Mouse (Mus musculus) MEL (cell line): ENCODE results near the gene Snu13. TPM values are rescaled to one million over a fixed set of nuclear protein-coding genes. Genes with fewer than 3 reads are reported as not detected.

Source experiments
- DNase-seq: peaks from one replicate; pipeline ENCODE4 v3.0.0; 2011; ENCODE audit warnings: low read depth, low spot score
- H3K27ac ChIP-seq: 2 replicates; pipeline ENCODE4 v1.5.1; 2012; ENCODE audit warnings: low read depth, mild to moderate bottlenecking, control low read depth, low read length, moderate library complexity; ENCODE audit not compliant: control insufficient read depth
- H3K27me3 ChIP-seq, 2 experiments: fragments of 150-350 bp in 1 of 2; sonication (generic) in 1 of 2; 2 replicates each; pipeline ENCODE4 v1.6.1; 2012; ENCODE audit warnings: low read length in 2 of 2, mild to moderate bottlenecking in 2 of 2, improper control_type of control experiment in 1 of 2, moderate library complexity in 1 of 2; ENCODE audit not compliant: insufficient read depth in 2 of 2, control insufficient read depth in 1 of 2
- H3K36me3 ChIP-seq, 2 experiments: 2 replicates each; pipeline ENCODE4 v1.6.1; 2012 to 2014; ENCODE audit warnings: low read length in 2 of 2, improper control_type of control experiment in 1 of 2, inconsistent platforms in 1 of 2, mild to moderate bottlenecking in 1 of 2; ENCODE audit not compliant: insufficient read depth in 2 of 2, control insufficient read depth in 1 of 2
- H3K4me1 ChIP-seq, 2 experiments: fragments of 150-350 bp in 1 of 2; sonication (generic) in 1 of 2; 2 replicates each; pipeline ENCODE4 v1.6.1; 2012; ENCODE audit warnings: low read length in 2 of 2, improper control_type of control experiment in 1 of 2, mild to moderate bottlenecking in 1 of 2; ENCODE audit not compliant: insufficient read depth in 2 of 2, control insufficient read depth in 1 of 2
- H3K4me3 ChIP-seq, 2 experiments: fragments of 150-350 bp in 1 of 2; sonication (generic) in 1 of 2; 2 replicates each; pipeline ENCODE4 v1.5.1; 2012; ENCODE audit warnings: low read depth in 2 of 2, low read length in 2 of 2, mild to moderate bottlenecking in 2 of 2, moderate library complexity in 2 of 2, control low read depth in 1 of 2, improper control_type of control experiment in 1 of 2; ENCODE audit not compliant: control insufficient read depth in 1 of 2, insufficient read depth in 1 of 2
- H3K79me2 ChIP-seq: 2 replicates; pipeline ENCODE4 v1.6.1; 2012; ENCODE audit warnings: mild to moderate bottlenecking, low read length, moderate library complexity; ENCODE audit not compliant: control insufficient read depth, poor library complexity, insufficient read depth
- H3K9ac ChIP-seq: 2 replicates; pipeline ENCODE4 v1.6.1; 2012; ENCODE audit warnings: low read depth, mild to moderate bottlenecking, control low read depth, low read length, moderate library complexity; ENCODE audit not compliant: control insufficient read depth, poor library complexity, severe bottlenecking
- H3K9me3 ChIP-seq: fragments of 150-350 bp; sonication (generic); replicated peaks from 2 replicates; pipeline ENCODE4 v1.6.1; 2012; ENCODE audit warnings: mild to moderate bottlenecking, low read length, improper control_type of control experiment, moderate library complexity; ENCODE audit not compliant: insufficient read depth
- CHD2 ChIP-seq: IDR thresholded peaks from 2 replicates; pipeline ENCODE4 v1.6.1; 2011; ENCODE audit warnings: low read length, improper control_type of control experiment
- E2F4 ChIP-seq: IDR thresholded peaks from 2 replicates; pipeline ENCODE4 v1.6.1; 2011; ENCODE audit warnings: low read depth, low read length, improper control_type of control experiment, borderline replicate concordance
- MAFK ChIP-seq: IDR thresholded peaks from 2 replicates; pipeline ENCODE4 v1.6.1; 2011; ENCODE audit warnings: low read depth, mild to moderate bottlenecking, low read length, improper control_type of control experiment, borderline replicate concordance
- MAZ ChIP-seq: IDR thresholded peaks from 2 replicates; pipeline ENCODE4 v1.6.1; 2012; ENCODE audit warnings: low read depth, mild to moderate bottlenecking, inconsistent platforms, low read length, improper control_type of control experiment
- MXI1 ChIP-seq: IDR thresholded peaks from 2 replicates; pipeline ENCODE4 v1.6.1; 2011; ENCODE audit warnings: mild to moderate bottlenecking, low read depth, low read length, improper control_type of control experiment
- MYB ChIP-seq: IDR thresholded peaks from 2 replicates; pipeline ENCODE4 v1.6.1; 2011; ENCODE audit warnings: mild to moderate bottlenecking, low read depth, low read length, improper control_type of control experiment
- MYC ChIP-seq: IDR thresholded peaks from 2 replicates; pipeline ENCODE4 v1.6.1; 2011; ENCODE audit warnings: low read depth, mild to moderate bottlenecking, low read length, improper control_type of control experiment, moderate library complexity
- POLR2A ChIP-seq, 2 experiments: IDR thresholded peaks; 2 replicates each; pipeline ENCODE4 v1.6.1; 2011 to 2012; ENCODE audit warnings: low read length in 2 of 2, mild to moderate bottlenecking in 2 of 2, control low read depth in 1 of 2, improper control_type of control experiment in 1 of 2, low read depth in 1 of 2, moderate library complexity in 1 of 2; ENCODE audit not compliant: control insufficient read depth in 1 of 2, insufficient read depth in 1 of 2, poor library complexity in 1 of 2
- POLR2AphosphoS2 ChIP-seq: IDR thresholded peaks from 2 replicates; pipeline ENCODE4 v1.6.1; 2011; ENCODE audit warnings: low read length, improper control_type of control experiment
- RAD21 ChIP-seq: IDR thresholded peaks from 2 replicates; pipeline ENCODE4 v1.6.1; 2011; ENCODE audit warnings: mild to moderate bottlenecking, low read depth, low read length, improper control_type of control experiment
- SIN3A ChIP-seq: IDR thresholded peaks from 2 replicates; pipeline ENCODE4 v1.6.1; 2012; ENCODE audit warnings: low read length, improper control_type of control experiment, inconsistent platforms
- SMC3 ChIP-seq: IDR thresholded peaks from 2 replicates; pipeline ENCODE4 v1.6.1; 2011; ENCODE audit warnings: low read depth, low read length, improper control_type of control experiment
- TAL1 ChIP-seq: IDR thresholded peaks from 2 replicates; pipeline ENCODE4 v1.6.1; 2012; ENCODE audit warnings: mild to moderate bottlenecking, inconsistent platforms, low read length, moderate library complexity, mixed read lengths
- TBP ChIP-seq: IDR thresholded peaks from 2 replicates; pipeline ENCODE4 v1.8.0; 2011; ENCODE audit warnings: low read depth, low read length, improper control_type of control experiment
- UBTF ChIP-seq: IDR thresholded peaks from 2 replicates; pipeline ENCODE4 v1.6.1; 2012; ENCODE audit warnings: low read depth, mild to moderate bottlenecking, inconsistent platforms, low read length, improper control_type of control experiment, moderate library complexity, borderline replicate concordance; ENCODE audit not compliant: insufficient read depth
- ZC3H11A ChIP-seq: IDR thresholded peaks from 2 replicates; pipeline ENCODE4 v1.6.1; 2012; ENCODE audit warnings: low read depth, mild to moderate bottlenecking, inconsistent platforms, low read length, improper control_type of control experiment
- ZKSCAN1 ChIP-seq: IDR thresholded peaks from 2 replicates; pipeline ENCODE4 v1.6.1; 2012; ENCODE audit warnings: low read depth, mild to moderate bottlenecking, inconsistent platforms, low read length, improper control_type of control experiment, moderate library complexity
- polyA plus RNA-seq, 2 experiments: library from polyadenylated mRNA; stranded (reverse) in 1 of 2; unstranded in 1 of 2; fragments of >175 nt in 1 of 2; fragments of >200 nt in 1 of 2; gene quantifications; 2 replicates each; pipeline versions ENCODE4 v1.2.1 to v1.2.4; 2012; ENCODE audit warnings: low replicate concordance in 2 of 2, low read depth in 1 of 2; ENCODE audit not compliant: insufficient read length in 2 of 2, insufficient read depth in 1 of 2, missing spikeins in 1 of 2
- total RNA-seq: library from RNA; depleted of rRNA; stranded (reverse); fragments of 300-350 nt; gene quantifications from 2 replicates; pipeline ENCODE4 v1.2.3, GENCODE M21; 2012

Gene Snu13
- total and polyA plus RNA-seq, 3 experiments = 196 to 375 (median 297) TPM

DNA sequence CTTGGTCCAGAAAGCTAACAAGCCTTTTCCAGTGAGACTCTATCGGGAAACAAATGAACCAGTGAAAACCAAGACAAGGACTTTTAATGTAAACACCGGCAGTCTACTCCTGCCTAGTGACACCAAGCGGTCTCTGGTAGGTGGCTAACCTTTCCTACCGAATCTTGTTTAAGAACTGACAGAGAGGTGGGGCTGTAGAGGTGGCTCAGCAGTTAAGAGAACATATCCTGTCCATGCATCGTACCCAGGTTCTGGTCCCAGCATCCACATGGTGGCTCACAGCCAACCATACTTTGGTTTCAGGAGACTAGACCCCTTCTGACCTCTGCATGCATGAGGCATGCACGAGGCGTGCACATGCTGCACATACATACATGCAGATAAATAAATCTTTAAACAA, 20.1 kb downstream of the Snu13 start:
- TF ChIP-seq ZC3H11A (no peak), MYC (no peak), TAL1 (no peak), TBP (no peak), E2F4 (no peak), MAFK (no peak), CHD2 (no peak), ZKSCAN1 (no peak), POLR2A (IDR thresholded peaks at IDR 0.05; ENCODE audit: control insufficient read depth in 1 of 2, insufficient read depth in 1 of 2, low read depth in 1 of 2, low read length in 2 of 2, poor library complexity in 1 of 2) (no peak), MXI1 (no peak)
- no peaks in the 10 kb centered on the region for H3K27me3 ChIP-seq
- H3K27ac ChIP-seq = no peak overlapping the region
- H3K79me2 ChIP-seq = no peaks in the 10 kb centered on the region
- H3K4me1 ChIP-seq = no peaks in the 10 kb centered on the region
- no peak overlapping the region for H3K9ac ChIP-seq
- no peak overlapping the region for H3K4me3 ChIP-seq
- H3K9me3 ChIP-seq = no peaks in the 10 kb centered on the region
- DNase-seq = no peak
- H3K36me3 ChIP-seq = peaks cover 0 to 22% of the 10 kb centered on the region in 2 experiments; a peak in 2 of 4 replicates

DNA sequence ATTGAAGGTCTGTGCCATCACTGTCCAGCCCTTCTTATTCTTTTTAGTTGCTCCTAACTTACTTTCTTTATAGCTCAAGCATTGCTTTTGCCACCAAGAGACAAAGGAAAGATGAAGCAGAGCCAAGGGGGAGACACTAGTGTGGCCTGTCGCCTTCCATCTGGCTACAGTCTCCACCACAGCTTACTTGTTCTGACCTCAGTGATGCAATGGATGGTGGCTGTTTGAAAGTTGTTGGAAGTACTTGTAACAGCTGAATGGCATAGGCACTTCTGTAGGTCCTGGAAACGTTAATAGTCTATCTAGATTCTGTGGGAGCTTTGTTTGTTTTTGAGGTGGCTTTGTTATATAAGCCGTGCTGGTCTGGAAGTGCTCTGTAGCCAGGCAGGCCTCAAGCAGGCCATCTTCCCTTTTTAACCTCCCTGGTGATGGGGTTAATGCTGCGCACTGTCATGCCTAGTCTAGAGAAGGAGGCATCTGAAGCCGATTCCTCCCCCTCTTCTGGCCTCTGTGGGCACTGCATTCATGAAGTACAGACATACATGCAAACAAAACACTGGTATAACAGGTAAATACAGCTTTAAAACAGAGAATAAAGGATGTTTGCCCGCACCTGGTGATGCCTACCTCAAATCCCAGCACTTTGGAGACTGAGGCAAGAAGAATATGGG, 23.3 kb downstream of the Snu13 start:
- H3K79me2 ChIP-seq = no peaks in the 10 kb centered on the region
- no peak overlapping the region for H3K9ac ChIP-seq
- H3K27me3 ChIP-seq = no peaks in the 10 kb centered on the region
- H3K27ac ChIP-seq = no peak overlapping the region
- TF ChIP-seq UBTF (no peak), POLR2AphosphoS2 (no peak), RAD21 (no peak), SIN3A (no peak), MYB (no peak), MAZ (no peak), SMC3 (0 out of 2 replicates have a peak, but pooled peaks have one; percentile 14), MYC (no peak)
- TF ChIP-seq, all 39 proteins: peak for 1
- peaks cover 8 to 27% of the 10 kb centered on the region in 2 experiments for H3K36me3 ChIP-seq
- H3K4me1 ChIP-seq = peaks cover 2 to 7% of the 10 kb centered on the region in 2 experiments; a peak in 2 of 4 replicates
- no peak for DNase-seq
- no peak overlapping the region for H3K4me3 ChIP-seq
- H3K9me3 ChIP-seq = no peaks in the 10 kb centered on the region
